Mouse (Mus musculus): ENCODE results near the gene Il33.

Il33 gene

GRCm38 (mm10) chr19:30001550-30001949 is 76.6 kb downstream of the Il33 start:
- no peak for DNase-seq

DNA sequence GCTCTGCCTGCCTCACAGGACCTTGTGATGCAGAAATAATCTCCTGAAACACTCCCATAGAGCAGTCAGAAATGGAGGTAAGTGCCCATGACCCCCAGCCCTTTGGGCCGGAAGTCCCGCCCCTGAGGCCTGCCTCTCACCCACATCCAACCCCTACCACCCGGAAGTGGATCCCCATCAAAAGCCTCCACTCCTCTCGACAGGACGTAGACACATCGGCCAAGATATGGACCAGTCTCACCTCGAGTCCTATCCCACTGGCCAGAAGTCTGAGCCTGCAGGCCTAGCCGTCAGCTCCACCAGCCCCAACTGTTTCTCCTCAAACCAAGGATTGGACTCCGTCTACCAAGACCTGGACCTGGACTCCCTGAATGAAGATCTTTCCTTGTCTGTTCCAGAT is 78.7 kb downstream of the Il33 start, which contains the start of gene Trpd52l3:
Gene Trpd52l3, plus strand, starts transcription at position 170 of the 400 bp plus-strand sequence.
- DNase-seq = no peak

DNA sequence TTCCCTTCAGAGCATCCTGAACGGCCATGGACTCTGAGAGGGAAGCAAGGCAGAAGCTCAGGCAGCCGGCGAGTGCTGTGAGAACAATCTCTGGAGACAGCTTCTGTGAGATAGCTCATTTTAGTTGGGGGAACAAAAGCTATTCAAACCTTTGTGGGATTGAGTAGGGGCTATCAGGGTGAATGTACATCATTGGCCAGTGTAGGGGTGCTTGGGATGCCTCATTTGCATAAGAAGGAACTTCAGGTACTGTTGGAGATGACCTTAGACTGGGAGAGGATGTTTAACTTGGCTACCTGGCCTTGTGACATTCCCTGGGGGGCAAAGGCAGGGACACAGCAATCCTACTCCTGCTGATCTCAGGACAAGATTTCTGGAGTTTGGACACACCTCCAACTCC is 81.5 kb downstream of the Il33 start:
- no peak for DNase-seq
